Mouse (Mus musculus) CH12.LX (cell line): ENCODE measurements around the gene Cnot6. TPM values are rescaled to one million over a fixed set of nuclear protein-coding genes. Genes with fewer than 3 reads are reported as not detected.

Experiments used
- DNase-seq: peaks from one replicate; pipeline ENCODE4 v3.0.0-alpha.2; 2013; ENCODE audit errors: extremely low read depth
- H3K27ac ChIP-seq: 2 replicates; pipeline ENCODE4 v1.5.1; 2012; ENCODE audit warnings: low read depth, mild to moderate bottlenecking, control low read depth, moderate library complexity; ENCODE audit not compliant: insufficient read depth
- H3K27me3 ChIP-seq: replicated peaks from 2 replicates; pipeline ENCODE3; 2012; ENCODE audit warnings: inconsistent platforms
- H3K36me3 ChIP-seq, 2 experiments: replicated peaks in 1 of 2; 2 replicates each; pipeline versions ENCODE3 to v1.6.1; 2012; ENCODE audit warnings: inconsistent platforms in 1 of 2, low read length in 1 of 2, mild to moderate bottlenecking in 1 of 2, mixed read lengths in 1 of 2, moderate library complexity in 1 of 2; ENCODE audit not compliant: control insufficient read depth in 1 of 2, insufficient read depth in 1 of 2
- H3K4me1 ChIP-seq, 2 experiments: 2 replicates each; pipeline ENCODE4 v1.6.1; 2012; ENCODE audit warnings: inconsistent platforms in 1 of 2, moderate library complexity in 1 of 2; ENCODE audit not compliant: insufficient read depth in 2 of 2, control insufficient read depth in 1 of 2
- H3K4me2 ChIP-seq: 2 replicates; pipeline ENCODE4 v1.6.1; 2012; ENCODE audit warnings: low read depth, mild to moderate bottlenecking, control low read depth; ENCODE audit not compliant: poor library complexity, insufficient read depth, severe bottlenecking
- H3K4me3 ChIP-seq, 3 experiments: fragments of 150-350 bp in 1 of 3; sonication (generic) in 1 of 3; replicated peaks in 1 of 3; 2 replicates each; pipeline versions ENCODE3 to v1.5.1; 2011 to 2012; ENCODE audit warnings: low read depth in 2 of 3, low read length in 2 of 3, mild to moderate bottlenecking in 2 of 3, moderate library complexity in 2 of 3, control low read depth in 1 of 3, improper control_type of control experiment in 1 of 3, inconsistent platforms in 1 of 3, mixed read lengths in 1 of 3; ENCODE audit not compliant: poor library complexity in 1 of 3
- H3K79me2 ChIP-seq: replicated peaks from 2 replicates; pipeline ENCODE4 v1.6.1; 2012; ENCODE audit warnings: mild to moderate bottlenecking, moderate library complexity; ENCODE audit not compliant: control insufficient read depth, poor library complexity, insufficient read depth, severe bottlenecking; ENCODE audit errors: extremely low read depth
- H3K9ac ChIP-seq: 2 replicates; pipeline ENCODE4 v1.6.1; 2012; ENCODE audit warnings: low read depth, mild to moderate bottlenecking, control low read depth, moderate library complexity; ENCODE audit not compliant: insufficient read depth
- H3K9me3 ChIP-seq: replicated peaks from 2 replicates; pipeline ENCODE3; 2012; ENCODE audit warnings: low read length, inconsistent platforms, mixed read lengths
- BHLHE40 ChIP-seq: IDR thresholded peaks from 2 replicates; pipeline ENCODE4 v1.6.1; 2011; ENCODE audit warnings: mild to moderate bottlenecking, low read depth, low read length, improper control_type of control experiment
- CHD1 ChIP-seq: IDR thresholded peaks from 2 replicates; pipeline ENCODE4 v1.6.1; 2012; ENCODE audit warnings: low read depth, low read length, improper control_type of control experiment, inconsistent platforms
- CHD2 ChIP-seq: IDR thresholded peaks from 2 replicates; pipeline ENCODE4 v1.6.1; 2011; ENCODE audit warnings: low read length, improper control_type of control experiment
- CTCF ChIP-seq, 2 experiments: IDR thresholded peaks in 1 of 2; conservative IDR thresholded peaks in 1 of 2; 2 replicates each; pipeline ENCODE4 v1.5.1; 2011 to 2012; ENCODE audit warnings: low read depth in 2 of 2, low read length in 2 of 2, improper control_type of control experiment in 1 of 2, inconsistent platforms in 1 of 2, mild to moderate bottlenecking in 1 of 2, moderate library complexity in 1 of 2
- E2F4 ChIP-seq: IDR thresholded peaks from 2 replicates; pipeline ENCODE4 v1.6.1; 2011; ENCODE audit warnings: low read depth, low read length, improper control_type of control experiment; ENCODE audit not compliant: insufficient replicate concordance
- ELF1 ChIP-seq: IDR thresholded peaks from 2 replicates; pipeline ENCODE4 v1.6.1; 2014; ENCODE audit warnings: low read depth, mild to moderate bottlenecking, inconsistent platforms, low read length, improper control_type of control experiment
- EP300 ChIP-seq: IDR thresholded peaks from 2 replicates; pipeline ENCODE4 v1.6.1; 2011; ENCODE audit warnings: low read length, improper control_type of control experiment
- ETS1 ChIP-seq: conservative IDR thresholded peaks from 2 replicates; pipeline ENCODE4 v1.6.1; 2012; ENCODE audit warnings: low read depth, mild to moderate bottlenecking, inconsistent platforms, low read length, improper control_type of control experiment, moderate library complexity
- GABPA ChIP-seq: IDR thresholded peaks from 2 replicates; pipeline ENCODE4 v1.6.1; 2012; ENCODE audit warnings: low read depth, low read length, improper control_type of control experiment, inconsistent platforms; ENCODE audit not compliant: insufficient replicate concordance
- HCFC1 ChIP-seq: IDR thresholded peaks from 2 replicates; pipeline ENCODE4 v1.6.1; 2012; ENCODE audit warnings: low read depth, mild to moderate bottlenecking, inconsistent platforms, low read length, improper control_type of control experiment
- IRF4 ChIP-seq: IDR thresholded peaks from 2 replicates; pipeline ENCODE4 v1.6.1; 2014; ENCODE audit warnings: low read depth, mild to moderate bottlenecking, inconsistent platforms, low read length, improper control_type of control experiment
- JUN ChIP-seq: IDR thresholded peaks from 2 replicates; pipeline ENCODE4 v1.6.1; 2011; ENCODE audit warnings: low read depth, mild to moderate bottlenecking, low read length, improper control_type of control experiment, moderate library complexity; ENCODE audit not compliant: insufficient read depth
- KAT2A ChIP-seq: IDR thresholded peaks from 2 replicates; pipeline ENCODE4 v1.6.1; 2012; ENCODE audit warnings: low read length, improper control_type of control experiment, inconsistent platforms; ENCODE audit not compliant: insufficient replicate concordance
- MAFK ChIP-seq: IDR thresholded peaks from 2 replicates; pipeline ENCODE4 v1.6.1; 2011; ENCODE audit warnings: low read length, improper control_type of control experiment; ENCODE audit not compliant: insufficient replicate concordance
- MAX ChIP-seq: IDR thresholded peaks from 2 replicates; pipeline ENCODE4 v1.6.1; 2011; ENCODE audit warnings: low read length, improper control_type of control experiment
- MAZ ChIP-seq: IDR thresholded peaks from 2 replicates; pipeline ENCODE4 v1.6.1; 2012; ENCODE audit warnings: low read depth, mild to moderate bottlenecking, inconsistent platforms, low read length, improper control_type of control experiment, moderate library complexity
- MEF2A ChIP-seq: IDR thresholded peaks from 2 replicates; pipeline ENCODE4 v1.6.1; 2014; ENCODE audit warnings: low read depth, mild to moderate bottlenecking, inconsistent platforms, low read length, improper control_type of control experiment, borderline replicate concordance
- MXI1 ChIP-seq: IDR thresholded peaks from 2 replicates; pipeline ENCODE4 v1.6.1; 2011; ENCODE audit warnings: mild to moderate bottlenecking, low read depth, low read length, improper control_type of control experiment
- MYC ChIP-seq: IDR thresholded peaks from 2 replicates; pipeline ENCODE4 v1.6.1; 2011; ENCODE audit warnings: low read depth, mild to moderate bottlenecking, improper control_type of control experiment, low read length
- NELFE ChIP-seq: IDR thresholded peaks from 2 replicates; pipeline ENCODE4 v1.6.1; 2011; ENCODE audit warnings: low read depth, low read length, improper control_type of control experiment
- NRF1 ChIP-seq: IDR thresholded peaks from 2 replicates; pipeline ENCODE4 v1.6.1; 2014; ENCODE audit warnings: low read depth, mild to moderate bottlenecking, inconsistent platforms, low read length, improper control_type of control experiment, moderate library complexity
- PAX5 ChIP-seq: IDR thresholded peaks from 2 replicates; pipeline ENCODE4 v1.6.1; 2012; ENCODE audit warnings: low read length, inconsistent platforms, mixed read lengths
- POLR2A ChIP-seq: IDR thresholded peaks from 2 replicates; pipeline ENCODE4 v1.6.1; 2011; ENCODE audit warnings: low read depth, mild to moderate bottlenecking, improper control_type of control experiment, low read length
- POLR2AphosphoS2 ChIP-seq: IDR thresholded peaks from 2 replicates; pipeline ENCODE4 v1.6.1; 2011; ENCODE audit warnings: low read depth, low read length, improper control_type of control experiment
- RCOR1 ChIP-seq: conservative IDR thresholded peaks from 2 replicates; pipeline ENCODE4 v1.6.1; 2012; ENCODE audit warnings: low read depth, mild to moderate bottlenecking, inconsistent platforms, low read length, improper control_type of control experiment
- SIN3A ChIP-seq: IDR thresholded peaks from 2 replicates; pipeline ENCODE4 v1.6.1; 2012; ENCODE audit warnings: low read length, improper control_type of control experiment, inconsistent platforms
- TBP ChIP-seq: conservative IDR thresholded peaks from 2 replicates; pipeline ENCODE4 v1.6.1; 2011; ENCODE audit warnings: low read depth, low read length, improper control_type of control experiment
- TCF12 ChIP-seq: IDR thresholded peaks from 2 replicates; pipeline ENCODE4 v1.6.1; 2014; ENCODE audit warnings: low read depth, mild to moderate bottlenecking, inconsistent platforms, low read length, improper control_type of control experiment
- UBTF ChIP-seq: IDR thresholded peaks from 2 replicates; pipeline ENCODE4 v1.6.1; 2012; ENCODE audit warnings: low read depth, mild to moderate bottlenecking, inconsistent platforms, low read length, improper control_type of control experiment, moderate library complexity
- USF1 ChIP-seq: IDR thresholded peaks from 2 replicates; pipeline ENCODE4 v1.6.1; 2014; ENCODE audit warnings: low read depth, mild to moderate bottlenecking, inconsistent platforms, low read length, improper control_type of control experiment
- USF2 ChIP-seq: conservative IDR thresholded peaks from 2 replicates; pipeline ENCODE4 v1.6.1; 2011; ENCODE audit warnings: low read depth, low read length, improper control_type of control experiment
- ZC3H11A ChIP-seq: IDR thresholded peaks from 2 replicates; pipeline ENCODE4 v1.6.1; 2012; ENCODE audit warnings: low read depth, mild to moderate bottlenecking, inconsistent platforms, low read length, improper control_type of control experiment
- ZKSCAN1 ChIP-seq: IDR thresholded peaks from 2 replicates; pipeline ENCODE4 v1.6.1; 2012; ENCODE audit warnings: low read depth, inconsistent platforms, low read length, improper control_type of control experiment, borderline replicate concordance
- ZMIZ1 ChIP-seq: IDR thresholded peaks from 2 replicates; pipeline ENCODE4 v1.6.1; 2012; ENCODE audit warnings: low read depth, mild to moderate bottlenecking, inconsistent platforms, low read length, improper control_type of control experiment
- ZNF384 ChIP-seq: IDR thresholded peaks from 2 replicates; pipeline ENCODE4 v1.6.1; 2012; ENCODE audit warnings: low read depth, low read length, improper control_type of control experiment, inconsistent platforms
- dilution Hi-C: fragments of 300-500 bp; cut with MboI; formaldehyde crosslinking; loops from 2 replicates; pipeline ENCODE4 v1.14.3; 2020; ENCODE audit warnings: low sequenced_read_pairs; ENCODE audit not compliant: extremely low pct_unique_long_range_greater_than_20kb, extremely low pct_ligation_motif_present
- in situ Hi-C: fragments of 300-500 bp; cut with MboI; formaldehyde crosslinking; loops from 3 replicates; pipeline ENCODE4 v1.14.3; 2019; ENCODE audit warnings: low sequenced_read_pairs, low pct_ligation_motif_present, low pct_unique_long_range_greater_than_20kb, mixed read lengths
- polyA plus RNA-seq: library from polyadenylated mRNA; unstranded; fragments of >175 nt; gene quantifications from 2 replicates; pipeline ENCODE4 v1.2.1, GENCODE M21; 2012; ENCODE audit warnings: low read depth; ENCODE audit not compliant: insufficient read length
- total RNA-seq, 2 experiments: library from RNA; depleted of rRNA; stranded (reverse); fragments of 300-350 nt in 1 of 2; fragments of >200 nt in 1 of 2; gene quantifications; 2 replicates each; pipeline ENCODE4 v1.2.3; 2012 to 2014

Cnot6 gene
- total RNA-seq (2012; rRNA removed) = 32.4 and 39.2 TPM in 2 replicates
- 90.8 and 102 TPM in 2 replicates for total RNA-seq (2014; rRNA removed)
- 75.2 and 85.0 TPM in 2 replicates for polyA plus RNA-seq

- dilution Hi-C loops (no loop called here), in situ Hi-C loops (loop anchor here (10.0 kb wide), 1 partner anchor 172 kb away; no protein-coding TSS in a partner anchor)
- Histone ChIP-seq H3K4me1 (peaks cover 10 to 45% of the 10 kb centered on the region in 2 experiments), H3K27ac (peak within 1 kb of the TSS; percentile 35), H3K27me3 (no peaks in the 10 kb centered on the region), H3K4me3 (peak within 1 kb of the TSS; percentile 73 to 91 (median 89)), H3K36me3 (peaks cover 0 to 20% of the 10 kb centered on the region in 2 experiments), H3K79me2 (peaks cover 44% of the 10 kb centered on the region), H3K9ac (peak within 1 kb of the TSS; percentile 92), H3K9me3 (no peaks in the 10 kb centered on the region), H3K4me2 (peak within 1 kb of the TSS; percentile 97)
- DNase-seq = peak; percentile 99
- TF ChIP-seq ZC3H11A (no peak), NRF1 (peak; percentile 67), MXI1 (no peak), EP300 (no peak; the same call in 1 of the 2 replicates), MAX (peak; percentile 62; the same call in 1 of the 2 replicates), POLR2A (peak; percentile 85), POLR2AphosphoS2 (no peak), E2F4 (peak; percentile 94; the same call in 1 of the 2 replicates), CHD2 (peak; percentile 92), ZNF384 (0 out of 2 replicates have a peak, but pooled peaks have one; percentile 8), IRF4 (peak; percentile 83), CTCF (conservative IDR thresholded peaks at IDR 0.05 in 1 of 2, IDR thresholded peaks at IDR 0.05 in 1 of 2; ENCODE audit: low read depth in 2 of 2, low read length in 2 of 2) (no peak), ZMIZ1 (0 out of 2 replicates have a peak, but pooled peaks have one; percentile 29), SIN3A (peak; percentile 82; the same call in 1 of the 2 replicates), TBP (peak; percentile 67; the same call in 1 of the 2 replicates), MEF2A (peak; percentile 84), MAFK (no peak), KAT2A (peak; percentile 91; the same call in 1 of the 2 replicates), MYC (no peak; the same call in 1 of the 2 replicates), TCF12 (peak; percentile 86), ZKSCAN1 (no peak), CHD1 (peak; percentile 100), HCFC1 (peak; percentile 91), MAZ (peak; percentile 99), PAX5 (no peak), USF2 (no peak), RCOR1 (peak; percentile 91), BHLHE40 (no peak), USF1 (no peak), NELFE (peak; percentile 81), GABPA (peak; percentile 12; the same call in 1 of the 2 replicates), UBTF (no peak), ELF1 (peak; percentile 81), ETS1 (peak; percentile 41), JUN (no peak)
Measured at GRCm38 (mm10) chr11:49712555-49713335, at the start of gene Cnot6. Gene Cnot6 (minus strand): TSS chr11:49712723.
